Mouse (Mus musculus): Measurements from ENCODE around the gene Tcf23.

GRCm38 (mm10) chr5:30960814-30961213, 7.6 kb upstream of the Tcf23 start:
- TF ChIP-seq POLR2A (IDR thresholded peaks at IDR 0.05; ENCODE audit: control insufficient read depth, low read depth, low read length) = no peak
- TF ChIP-seq CTCF (IDR thresholded peaks at IDR 0.05; ENCODE audit: control insufficient read depth, insufficient read depth, insufficient replicate concordance, low read depth, low read length) = no peak
